ENCODE assay signal across 14 mouse cellular contexts in the genomic region with DNA sequence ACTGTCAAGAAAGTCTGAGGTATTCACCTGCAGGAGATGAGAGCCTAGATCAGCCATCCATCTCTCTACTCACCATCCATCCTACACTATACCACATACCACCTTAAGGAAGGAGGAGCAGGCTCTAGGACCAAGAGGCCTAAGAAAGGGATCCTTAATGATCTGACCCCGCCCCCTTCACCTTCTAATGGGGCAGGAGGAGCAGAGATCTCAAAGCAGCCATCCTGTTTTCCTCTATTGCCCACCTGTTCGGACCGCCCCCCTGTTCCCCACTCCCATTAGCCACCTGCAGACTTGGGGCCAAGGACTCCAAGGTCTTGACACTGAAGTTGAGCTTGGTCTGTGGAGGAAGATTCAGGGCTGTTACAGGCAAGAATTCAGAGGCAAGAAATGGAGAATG. TPM values are rescaled to one million over a fixed set of nuclear protein-coding genes. Genes with fewer than 3 reads are reported as not detected.
"Had no signal": no experiment of that assay in that cellular context is flagged by ENCODE, and none has a peak within 500 bp of the region (broad histone marks: within the 10 kb centered on the region; RNA-seq: fewer than 3 reads in every experiment).

No protein-coding gene starts in this region.

- DNase-seq: lung, adult 18-20 months; lung, embryonic 14.5 days; lung, postnatal 10 days; lung, postnatal 36 days; right cerebral cortex, adult 18-20 months; right cerebral cortex, postnatal 25 days; right cerebral cortex, postnatal 4 days; spleen, adult 18-20 months; thymus, adult 18-20 months; thymus, postnatal 14 days; thymus, postnatal 36 days had no signal

RNA-seq across cellular contexts. Expression of a gene that starts 8.5 kb away (rescaled TPM):
- total RNA-seq: neutrophil, adult 5-6 weeks had no signal

RNA-seq across cellular contexts. Expression of a gene that starts 10.8 kb away (rescaled TPM):
- total RNA-seq: megakaryocyte progenitor cell, adult 5-6 weeks; monocyte, adult 5-6 weeks; neutrophil, adult 5-6 weeks had no signal
